ENCODE assay signal across 28 mouse cellular contexts in the genomic region with DNA sequence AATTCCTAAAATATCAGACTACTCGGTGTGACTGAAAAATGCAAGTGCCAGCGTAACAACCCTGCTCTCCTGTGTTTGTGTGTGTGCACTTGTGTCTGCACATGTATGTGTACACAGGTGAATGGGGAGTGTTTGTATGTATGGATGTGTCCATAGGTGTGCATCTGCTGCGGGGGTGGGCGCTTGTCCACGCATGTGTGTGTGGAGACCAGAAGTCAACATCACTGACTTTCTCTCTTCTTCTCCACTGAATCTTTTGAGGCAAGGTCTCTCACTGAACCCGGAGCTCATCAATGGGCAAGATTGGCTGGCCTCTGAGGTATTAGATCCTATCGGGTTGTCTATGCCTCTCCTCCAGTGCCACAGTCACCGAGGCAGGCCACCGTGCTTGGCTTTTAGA. TPM values are rescaled to one million over a fixed set of nuclear protein-coding genes. Genes with fewer than 3 reads are reported as not detected.
DNase-seq lines count a peak whose midpoint lies in the region; ATAC-seq lines count a peak whose summit lies in the region.
"Had no signal": no experiment of that assay in that cellular context is flagged by ENCODE, and none has a peak within 500 bp of the region (broad histone marks: within the 10 kb centered on the region; RNA-seq: fewer than 3 reads in every experiment).

No protein-coding gene starts in this region.

- H3K27me3 ChIP-seq in embryonic facial prominence, embryonic 12.5 days: no peaks in the 10 kb centered on the region
- H3K27me3 ChIP-seq in embryonic facial prominence, embryonic 10.5 days (replicated peaks; ENCODE audit: low read depth, poor library complexity, severe bottlenecking): no peaks in the 10 kb centered on the region
- no peaks in the 10 kb centered on the region for H3K27me3 ChIP-seq in limb, embryonic 12.5 days
- H3K27me3 ChIP-seq in limb, embryonic 10.5 days (ENCODE audit: low read depth, poor library complexity, severe bottlenecking): no peaks in the 10 kb centered on the region
- H3K27me3 ChIP-seq in embryonic facial prominence, embryonic 14.5 days (replicated peaks; ENCODE audit: control insufficient read depth, insufficient read depth, low read length): no peaks in the 10 kb centered on the region
- no peaks in the 10 kb centered on the region for H3K27me3 ChIP-seq in limb, embryonic 13.5 days
- H3K27me3 ChIP-seq: CH12.LX; heart, embryonic 12.5 days; heart, embryonic 15.5 days; hindbrain, embryonic 13.5 days; intestine, embryonic 15.5 days; Patski had no signal

- DNase-seq in embryonic facial prominence, embryonic 10.5 days (ENCODE audit: low spot score): no peak
- DNase-seq in limb, embryonic 10.5 days (ENCODE audit: low spot score): no peak
- no peak for DNase-seq in embryonic facial prominence, embryonic 14.5 days (ENCODE audit: low spot score)
- DNase-seq in thymus, postnatal 14 days: no peak
- no peak for DNase-seq in cerebellum, postnatal 36 days
- DNase-seq: adrenal gland, postnatal 14 days; cerebellum, adult 11 months; cerebellum, adult 2 months; cerebellum, adult 9-11 months; cerebellum, postnatal 25 days; embryo, embryonic 11 days; forebrain, postnatal 0 days; gastrocnemius, postnatal 36 days; heart, postnatal 10 days; heart, postnatal 36 days had no signal

- 0 out of 2 replicates have a peak, but pooled peaks cover 1% of the 10 kb centered on the region for H3K9me3 ChIP-seq in embryonic facial prominence, embryonic 12.5 days
- H3K9me3 ChIP-seq in embryonic facial prominence, embryonic 10.5 days: no peaks in the 10 kb centered on the region
- no peaks in the 10 kb centered on the region for H3K9me3 ChIP-seq in limb, embryonic 12.5 days
- no peaks in the 10 kb centered on the region for H3K9me3 ChIP-seq in limb, embryonic 10.5 days (replicated peaks)
- 0 out of 2 replicates have a peak, but pooled peaks cover 1% of the 10 kb centered on the region for H3K9me3 ChIP-seq in embryonic facial prominence, embryonic 14.5 days (ENCODE audit: control insufficient read depth, low read length)
- peaks cover 2% of the 10 kb centered on the region; the same call in 1 of the 2 replicates for H3K9me3 ChIP-seq in limb, embryonic 13.5 days
- H3K9me3 ChIP-seq: heart, embryonic 12.5 days; heart, embryonic 15.5 days; hindbrain, embryonic 13.5 days; intestine, embryonic 15.5 days had no signal

- peak overlapping the region; percentile 85; the same call in 1 of the 2 replicates for H3K27ac ChIP-seq in embryonic facial prominence, embryonic 12.5 days
- H3K27ac ChIP-seq in embryonic facial prominence, embryonic 10.5 days (replicated peaks): no peak overlapping the region
- H3K27ac ChIP-seq in limb, embryonic 12.5 days: peak overlapping the region; percentile 79
- H3K27ac ChIP-seq in limb, embryonic 10.5 days: no peak overlapping the region
- H3K27ac ChIP-seq in embryonic facial prominence, embryonic 14.5 days (replicated peaks; ENCODE audit: low read depth, low read length): peak overlapping the region; percentile 68; the same call in 1 of the 2 replicates
- peak overlapping the region; percentile 59; the same call in 1 of the 2 replicates for H3K27ac ChIP-seq in limb, embryonic 13.5 days
- H3K27ac ChIP-seq: heart, embryonic 15.5 days; hindbrain, embryonic 13.5 days; intestine, embryonic 15.5 days had no signal

- ATAC-seq in embryonic facial prominence, embryonic 12.5 days (ENCODE audit: insufficient number of reproducible peaks, insufficient read depth, low FRiP score, low TSS enrichment): no peak
- ATAC-seq in limb, embryonic 12.5 days (ENCODE audit: insufficient number of reproducible peaks, insufficient read depth, low FRiP score, low TSS enrichment, low read depth): no peak
- no peak for ATAC-seq in embryonic facial prominence, embryonic 14.5 days (ENCODE audit: low read depth)
- ATAC-seq in limb, embryonic 13.5 days (ENCODE audit: low FRiP score, low read depth): no peak
- ATAC-seq: forebrain, embryonic 14.5 days; forebrain, postnatal 0 days; hindbrain, embryonic 16.5 days; intestine, embryonic 15.5 days; Patski had no signal

- 93% methylated on average over 9 of the region's 9 CpGs for WGBS in embryonic facial prominence, embryonic 12.5 days
- 95% methylated on average over 9 of the region's 9 CpGs for WGBS in embryonic facial prominence, embryonic 10.5 days
- WGBS in limb, embryonic 12.5 days: 92% methylated on average over 9 of the region's 9 CpGs
- WGBS in limb, embryonic 10.5 days: 99% methylated on average over 9 of the region's 9 CpGs
- 95% methylated on average over 9 of the region's 9 CpGs for WGBS in embryonic facial prominence, embryonic 14.5 days
- 94% methylated on average over 9 of the region's 9 CpGs for WGBS in limb, embryonic 13.5 days

- no peak overlapping the region for H3K4me2 ChIP-seq in embryonic facial prominence, embryonic 12.5 days (replicated peaks)
- H3K4me2 ChIP-seq in limb, embryonic 12.5 days: no peak overlapping the region
- no peak overlapping the region for H3K4me2 ChIP-seq in embryonic facial prominence, embryonic 14.5 days (ENCODE audit: low read depth, low read length)
- H3K4me2 ChIP-seq in limb, embryonic 13.5 days (replicated peaks): no peak overlapping the region
- H3K4me2 ChIP-seq: heart, embryonic 12.5 days; heart, embryonic 15.5 days; hindbrain, embryonic 13.5 days; intestine, embryonic 15.5 days had no signal

- H3K9ac ChIP-seq in embryonic facial prominence, embryonic 12.5 days: no peak overlapping the region
- no peak overlapping the region for H3K9ac ChIP-seq in limb, embryonic 12.5 days (replicated peaks)
- no peak overlapping the region for H3K9ac ChIP-seq in embryonic facial prominence, embryonic 14.5 days (ENCODE audit: low read depth, low read length)
- H3K9ac ChIP-seq in limb, embryonic 13.5 days: no peak overlapping the region
- H3K9ac ChIP-seq: forebrain, postnatal 0 days; heart, embryonic 12.5 days; heart, embryonic 15.5 days; hindbrain, embryonic 13.5 days; intestine, embryonic 15.5 days had no signal

- H3K4me3 ChIP-seq in embryonic facial prominence, embryonic 12.5 days: no peak overlapping the region
- H3K4me3 ChIP-seq in embryonic facial prominence, embryonic 10.5 days: no peak overlapping the region
- H3K4me3 ChIP-seq in limb, embryonic 12.5 days (replicated peaks): no peak overlapping the region
- no peak overlapping the region for H3K4me3 ChIP-seq in limb, embryonic 10.5 days
- no peak overlapping the region for H3K4me3 ChIP-seq in embryonic facial prominence, embryonic 14.5 days (ENCODE audit: low read depth, low read length)
- H3K4me3 ChIP-seq in limb, embryonic 13.5 days: no peak overlapping the region
- H3K4me3 ChIP-seq: heart, embryonic 12.5 days; heart, embryonic 15.5 days; hindbrain, embryonic 10.5 days; hindbrain, embryonic 13.5 days; intestine, embryonic 15.5 days had no signal

- peaks cover 34% of the 10 kb centered on the region for H3K4me1 ChIP-seq in embryonic facial prominence, embryonic 12.5 days
- peaks cover 29% of the 10 kb centered on the region for H3K4me1 ChIP-seq in embryonic facial prominence, embryonic 10.5 days
- H3K4me1 ChIP-seq in limb, embryonic 12.5 days (replicated peaks): peaks cover 27% of the 10 kb centered on the region
- peaks cover 17% of the 10 kb centered on the region for H3K4me1 ChIP-seq in limb, embryonic 10.5 days
- H3K4me1 ChIP-seq in embryonic facial prominence, embryonic 14.5 days (ENCODE audit: control insufficient read depth, insufficient read depth, low read length): peaks cover 35% of the 10 kb centered on the region
- H3K4me1 ChIP-seq in limb, embryonic 13.5 days: peaks cover 50% of the 10 kb centered on the region
- H3K4me1 ChIP-seq: heart, embryonic 12.5 days; heart, embryonic 15.5 days; hindbrain, embryonic 13.5 days; intestine, embryonic 15.5 days had no signal

- H3K36me3 ChIP-seq in embryonic facial prominence, embryonic 12.5 days: no peaks in the 10 kb centered on the region
- no peaks in the 10 kb centered on the region for H3K36me3 ChIP-seq in embryonic facial prominence, embryonic 10.5 days (replicated peaks)
- H3K36me3 ChIP-seq in limb, embryonic 12.5 days: no peaks in the 10 kb centered on the region
- no peaks in the 10 kb centered on the region for H3K36me3 ChIP-seq in limb, embryonic 10.5 days
- H3K36me3 ChIP-seq in embryonic facial prominence, embryonic 14.5 days (ENCODE audit: control insufficient read depth, insufficient read depth, low read length): no peaks in the 10 kb centered on the region
- no peaks in the 10 kb centered on the region for H3K36me3 ChIP-seq in limb, embryonic 13.5 days
- H3K36me3 ChIP-seq: G1E; heart, embryonic 15.5 days; hindbrain, embryonic 10.5 days; hindbrain, embryonic 13.5 days; intestine, embryonic 15.5 days had no signal

RNA-seq across cellular contexts. Expression of a gene that starts 21.9 kb away (rescaled TPM):
- polyA plus RNA-seq in embryonic facial prominence, embryonic 12.5 days (2016; fragmentation: Nextera tagmentation; extraction: Ambion mirVana): 22.8 and 24.2 TPM in 2 replicates
- polyA plus RNA-seq in embryonic facial prominence, embryonic 10.5 days (2016; fragmentation: Nextera tagmentation; extraction: Ambion mirVana): 4.2 and 5.2 TPM in 2 replicates
- 15.6 and 17.7 TPM in 2 replicates for polyA plus RNA-seq in limb, embryonic 12.5 days (2016; fragmentation: Nextera tagmentation; extraction: Ambion mirVana)
- polyA plus RNA-seq in limb, embryonic 10.5 days (2016; fragmentation: Nextera tagmentation; extraction: Ambion mirVana): 3.0 and 4.5 TPM in 2 replicates
- polyA plus RNA-seq in embryonic facial prominence, embryonic 14.5 days (2014; fragmentation: Nextera tagmentation; extraction: Ambion mirVana): 44.8 and 54.3 TPM in 2 replicates
- polyA plus RNA-seq in limb, embryonic 13.5 days (2015; fragmentation: Nextera tagmentation; extraction: Ambion mirVana): 31.8 and 33.3 TPM in 2 replicates
- polyA plus RNA-seq: G1E had no signal

Comparison
In these comparisons a context has a peak if more than half of its experiments do, and no peak if none do; other contexts are left out.
1. H3K27ac ChIP-seq: peak in embryonic facial prominence, embryonic 12.5 days (single experiment), limb, embryonic 12.5 days (single experiment), embryonic facial prominence, embryonic 14.5 days (single experiment) and limb, embryonic 13.5 days (single experiment); none in embryonic facial prominence, embryonic 10.5 days (single experiment) and limb, embryonic 10.5 days (single experiment).